Mouse (Mus musculus): ENCODE data around the gene Pkdrej. TPM values are rescaled to one million over a fixed set of nuclear protein-coding genes. Genes with fewer than 3 reads are reported as not detected.
"Not testable (repeated sequence)": the region's sequence is repeated elsewhere in the genome, so short reads cannot be mapped to it uniquely, and the experiment has no call there.

The Pkdrej gene
- polyA plus RNA-seq, 1 experiment from 2014 or later, result 0.03 TPM

- H3K36me3 ChIP-seq (ENCODE audit: control insufficient read depth, insufficient read depth, low read length), result no peaks in the 10 kb centered on the region
- no peaks in the 10 kb centered on the region for H3K27me3 ChIP-seq (ENCODE audit: control insufficient read depth, insufficient read depth, low read length)
- no peak overlapping the region for H3K9ac ChIP-seq (replicated peaks; ENCODE audit: low read depth, low read length)
- no peak overlapping the region for H3K27ac ChIP-seq (ENCODE audit: low read depth, low read length)
- no peaks in the 10 kb centered on the region for H3K9me3 ChIP-seq (ENCODE audit: control insufficient read depth, low read length)
- no peak overlapping the region for H3K4me3 ChIP-seq (ENCODE audit: low read depth, low read length)
- no peaks in the 10 kb centered on the region for H3K4me1 ChIP-seq (ENCODE audit: control insufficient read depth, insufficient read depth, low read length)
- ATAC-seq (ENCODE audit: low read depth), result no peak
- H3K4me2 ChIP-seq (ENCODE audit: low read depth, low read length), result no peak overlapping the region
- 92% methylated on average over 4 of the region's 4 CpGs for WGBS
Measured at GRCm38 (mm10) chr15:85783146-85783545, 38.4 kb downstream of the Pkdrej start.

DNA sequence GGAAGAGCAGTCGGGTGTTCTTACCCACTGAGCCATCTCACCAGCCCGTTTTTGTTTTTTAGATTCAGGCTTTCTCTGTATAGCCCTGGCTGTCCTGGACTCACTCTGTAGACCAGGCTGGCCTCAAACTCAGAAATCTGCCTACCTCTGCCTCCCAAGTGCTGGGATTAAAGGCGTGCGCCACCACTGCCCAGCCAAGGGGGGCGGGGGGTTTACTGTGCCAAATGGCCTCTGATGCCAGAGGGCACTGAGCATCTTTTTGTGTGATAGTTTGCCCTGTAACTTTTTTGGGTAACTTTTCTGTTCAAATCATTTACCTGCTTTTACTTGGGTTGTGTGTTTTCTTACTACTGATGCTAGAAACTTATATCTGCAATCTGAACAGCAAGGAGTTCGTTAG, 42.6 kb downstream of the Pkdrej start:
- H3K4me2 ChIP-seq (ENCODE audit: low read depth, low read length); H3K9ac ChIP-seq (replicated peaks; ENCODE audit: low read depth, low read length); H3K4me3 ChIP-seq (ENCODE audit: low read depth, low read length); H3K36me3 ChIP-seq (ENCODE audit: control insufficient read depth, insufficient read depth, low read length); H3K9me3 ChIP-seq (ENCODE audit: control insufficient read depth, low read length); H3K4me1 ChIP-seq (ENCODE audit: control insufficient read depth, insufficient read depth, low read length); H3K27me3 ChIP-seq (ENCODE audit: control insufficient read depth, insufficient read depth, low read length); ATAC-seq (ENCODE audit: low read depth); H3K27ac ChIP-seq (ENCODE audit: low read depth, low read length): not testable (repeated sequence)
- 92% methylated on average over 6 of the region's 6 CpGs for WGBS

DNA sequence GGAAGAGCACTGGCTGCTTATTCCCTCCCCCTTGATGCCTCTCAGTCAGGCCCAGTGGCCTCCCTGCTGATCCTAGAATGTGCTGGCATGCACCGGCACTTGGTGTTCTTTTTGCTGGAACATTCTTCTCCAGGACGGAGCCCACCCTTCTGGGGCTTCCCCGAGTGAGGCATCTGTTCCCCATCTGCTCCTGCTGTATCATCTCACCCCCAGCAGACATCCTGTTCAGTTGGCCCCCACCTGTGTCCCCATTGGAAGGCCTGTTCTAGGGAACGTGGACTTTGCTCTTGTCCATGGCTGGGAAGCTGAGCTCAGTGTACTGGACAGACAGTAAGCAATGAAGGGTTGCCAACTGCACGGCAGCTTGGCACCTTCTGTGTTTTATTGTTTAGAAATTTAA, 44.8 kb downstream of the Pkdrej start:
- whole genome bisulfite sequencing, result 84% methylated on average over 5 of the region's 5 CpGs
- no peak overlapping the region for H3K9ac ChIP-seq (replicated peaks; ENCODE audit: low read depth, low read length)
- no peaks in the 10 kb centered on the region for H3K27me3 ChIP-seq (ENCODE audit: control insufficient read depth, insufficient read depth, low read length)
- H3K4me1 ChIP-seq (ENCODE audit: control insufficient read depth, insufficient read depth, low read length), result no peaks in the 10 kb centered on the region
- ATAC-seq (ENCODE audit: low read depth), result no peak
- H3K4me2 ChIP-seq (ENCODE audit: low read depth, low read length), result no peak overlapping the region
- no peaks in the 10 kb centered on the region for H3K36me3 ChIP-seq (ENCODE audit: control insufficient read depth, insufficient read depth, low read length)
- no peaks in the 10 kb centered on the region for H3K9me3 ChIP-seq (ENCODE audit: control insufficient read depth, low read length)
- no peak overlapping the region for H3K27ac ChIP-seq (ENCODE audit: low read depth, low read length)
- no peak overlapping the region for H3K4me3 ChIP-seq (ENCODE audit: low read depth, low read length)

- Histone ChIP-seq H3K36me3 (ENCODE audit: control insufficient read depth, insufficient read depth, low read length) (no peaks in the 10 kb centered on the region), H3K27ac (ENCODE audit: low read depth, low read length) (no peak overlapping the region), H3K4me1 (ENCODE audit: control insufficient read depth, insufficient read depth, low read length) (no peaks in the 10 kb centered on the region), H3K4me2 (ENCODE audit: low read depth, low read length) (no peak overlapping the region), H3K9me3 (ENCODE audit: control insufficient read depth, low read length) (no peaks in the 10 kb centered on the region), H3K4me3 (ENCODE audit: low read depth, low read length) (no peak overlapping the region), H3K9ac (replicated peaks; ENCODE audit: low read depth, low read length) (no peak overlapping the region), H3K27me3 (ENCODE audit: control insufficient read depth, insufficient read depth, low read length) (no peaks in the 10 kb centered on the region)
- WGBS, result 81% methylated on average over 2 of the region's 2 CpGs
- ATAC-seq (ENCODE audit: low read depth), result no peak
Measured at GRCm38 (mm10) chr15:85776241-85776640, 45.3 kb downstream of the Pkdrej start.

DNA sequence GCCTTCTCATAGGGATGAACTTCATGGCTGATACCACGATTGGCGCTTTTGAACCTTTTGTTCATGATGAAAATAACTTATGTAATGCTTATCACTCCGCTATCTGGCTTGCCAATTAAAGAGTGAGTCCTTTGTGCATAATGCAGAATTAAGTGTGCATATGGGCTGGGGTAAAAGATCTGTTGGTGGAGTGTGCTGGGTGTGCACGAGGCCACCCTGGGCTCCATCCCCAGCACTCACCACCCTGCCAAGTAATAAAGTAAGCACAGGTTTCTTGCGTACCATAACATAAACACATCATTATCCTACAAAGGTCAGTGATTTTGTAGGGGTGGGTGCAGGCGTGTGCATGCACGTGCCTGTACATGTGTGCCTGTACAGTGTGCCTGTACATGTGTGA, 46.5 kb downstream of the Pkdrej start:
- Histone ChIP-seq H3K36me3 (ENCODE audit: control insufficient read depth, insufficient read depth, low read length) (no peaks in the 10 kb centered on the region), H3K27me3 (ENCODE audit: control insufficient read depth, insufficient read depth, low read length) (no peaks in the 10 kb centered on the region), H3K9ac (replicated peaks; ENCODE audit: low read depth, low read length) (no peak overlapping the region), H3K4me2 (ENCODE audit: low read depth, low read length) (no peak overlapping the region), H3K4me1 (ENCODE audit: control insufficient read depth, insufficient read depth, low read length) (no peaks in the 10 kb centered on the region), H3K4me3 (ENCODE audit: low read depth, low read length) (no peak overlapping the region), H3K27ac (ENCODE audit: low read depth, low read length) (no peak overlapping the region), H3K9me3 (ENCODE audit: control insufficient read depth, low read length) (no peaks in the 10 kb centered on the region)
- 87% methylated on average over 7 of the region's 7 CpGs for WGBS
- no peak for ATAC-seq (ENCODE audit: low read depth)

GRCm38 (mm10) chr15:85774419-85774818, 47.1 kb downstream of the Pkdrej start:
- no peaks in the 10 kb centered on the region for H3K36me3 ChIP-seq (ENCODE audit: control insufficient read depth, insufficient read depth, low read length)
- H3K9ac ChIP-seq (replicated peaks; ENCODE audit: low read depth, low read length), result no peak overlapping the region
- H3K27me3 ChIP-seq (ENCODE audit: control insufficient read depth, insufficient read depth, low read length), result no peaks in the 10 kb centered on the region
- H3K4me3 ChIP-seq (ENCODE audit: low read depth, low read length), result no peak overlapping the region
- no peak overlapping the region for H3K27ac ChIP-seq (ENCODE audit: low read depth, low read length)
- 93% methylated on average over 9 of the region's 9 CpGs for WGBS
- no peak for ATAC-seq (ENCODE audit: low read depth)
- no peaks in the 10 kb centered on the region for H3K4me1 ChIP-seq (ENCODE audit: control insufficient read depth, insufficient read depth, low read length)
- H3K9me3 ChIP-seq (ENCODE audit: control insufficient read depth, low read length), result no peaks in the 10 kb centered on the region
- H3K4me2 ChIP-seq (ENCODE audit: low read depth, low read length), result no peak overlapping the region

- 76% methylated on average over 11 of the region's 11 CpGs for WGBS
- no peaks in the 10 kb centered on the region for H3K36me3 ChIP-seq (ENCODE audit: control insufficient read depth, insufficient read depth, low read length)
- no peak overlapping the region for H3K9ac ChIP-seq (replicated peaks; ENCODE audit: low read depth, low read length)
- no peak overlapping the region for H3K4me3 ChIP-seq (ENCODE audit: low read depth, low read length)
- H3K4me2 ChIP-seq (ENCODE audit: low read depth, low read length), result no peak overlapping the region
- H3K4me1 ChIP-seq (ENCODE audit: control insufficient read depth, insufficient read depth, low read length), result no peaks in the 10 kb centered on the region
- ATAC-seq (ENCODE audit: low read depth), result no peak
- no peak overlapping the region for H3K27ac ChIP-seq (ENCODE audit: low read depth, low read length)
- no peaks in the 10 kb centered on the region for H3K27me3 ChIP-seq (ENCODE audit: control insufficient read depth, insufficient read depth, low read length)
- no peaks in the 10 kb centered on the region for H3K9me3 ChIP-seq (ENCODE audit: control insufficient read depth, low read length)
Measured at GRCm38 (mm10) chr15:85772146-85772740, 49.3 kb downstream of the Pkdrej start.

DNA sequence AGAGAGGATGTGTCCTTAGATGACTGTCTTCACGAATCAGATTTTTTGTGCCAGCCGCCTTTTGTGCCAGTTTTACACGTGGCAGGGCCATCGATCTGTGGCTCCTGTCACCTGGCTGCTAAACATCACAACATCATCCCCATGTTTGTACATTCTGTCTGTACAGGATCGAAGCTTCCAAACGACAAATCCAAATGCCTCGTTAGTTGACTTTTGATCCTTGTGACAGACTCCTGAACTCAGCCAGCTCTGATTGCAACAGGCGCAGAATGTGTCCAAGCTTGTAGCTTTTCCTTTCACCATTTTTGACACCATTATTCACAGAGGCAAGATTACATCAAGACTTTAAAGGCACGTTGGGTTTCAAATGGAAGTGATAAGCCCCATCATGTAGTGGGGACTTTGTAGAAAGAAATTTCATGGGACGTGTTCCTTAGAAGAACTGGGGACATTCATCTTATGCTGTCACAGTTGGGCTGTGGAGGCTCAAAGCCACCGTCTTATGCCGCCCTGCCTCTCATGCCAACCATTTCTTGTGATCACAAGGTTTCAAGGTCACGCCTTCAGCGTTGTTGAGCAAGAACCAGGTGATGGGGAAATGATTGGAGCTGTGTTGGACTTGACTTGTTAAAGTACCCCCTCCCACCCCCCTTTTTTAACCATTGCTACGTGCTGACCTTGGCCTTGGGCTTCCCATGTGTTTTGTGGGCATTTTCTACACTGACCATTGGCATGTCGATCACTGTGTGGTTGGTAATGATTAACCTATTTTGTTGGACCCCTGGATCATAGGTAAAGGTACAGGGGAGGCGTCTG, 50.0 kb downstream of the Pkdrej start:
- Histone ChIP-seq H3K36me3 (ENCODE audit: control insufficient read depth, insufficient read depth, low read length) (no peaks in the 10 kb centered on the region), H3K27me3 (ENCODE audit: control insufficient read depth, insufficient read depth, low read length) (no peaks in the 10 kb centered on the region), H3K4me3 (ENCODE audit: low read depth, low read length) (no peak overlapping the region), H3K4me1 (ENCODE audit: control insufficient read depth, insufficient read depth, low read length) (no peaks in the 10 kb centered on the region), H3K27ac (ENCODE audit: low read depth, low read length) (no peak overlapping the region), H3K9me3 (ENCODE audit: control insufficient read depth, low read length) (no peaks in the 10 kb centered on the region), H3K9ac (replicated peaks; ENCODE audit: low read depth, low read length) (no peak overlapping the region), H3K4me2 (ENCODE audit: low read depth, low read length) (no peak overlapping the region)
- no peak for ATAC-seq (ENCODE audit: low read depth)
- WGBS, result 83% methylated on average over 17 of the region's 17 CpGs

DNA sequence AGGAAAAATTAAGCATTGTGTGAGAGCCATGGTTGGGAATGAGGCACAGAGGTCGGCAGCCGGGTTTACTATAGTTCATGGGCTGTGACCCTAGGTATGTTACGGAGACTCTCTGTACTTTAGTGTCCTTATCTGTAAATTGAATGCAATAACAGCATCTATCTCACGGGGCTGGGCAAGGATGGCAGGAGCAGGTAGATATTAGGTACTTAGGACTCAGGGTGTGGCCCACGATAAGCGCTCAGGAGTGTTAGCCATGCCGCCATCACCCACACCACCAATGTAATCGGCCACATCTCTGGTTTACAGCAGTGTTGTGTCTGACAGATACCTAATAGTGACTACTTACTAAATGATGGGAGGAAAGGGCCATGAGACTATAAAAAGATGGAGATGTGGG, 52.5 kb downstream of the Pkdrej start:
- no peaks in the 10 kb centered on the region for H3K4me1 ChIP-seq (ENCODE audit: control insufficient read depth, insufficient read depth, low read length)
- H3K4me2 ChIP-seq (ENCODE audit: low read depth, low read length), result no peak overlapping the region
- H3K9ac ChIP-seq (replicated peaks; ENCODE audit: low read depth, low read length), result no peak overlapping the region
- no peak for ATAC-seq (ENCODE audit: low read depth)
- 96% methylated on average over 8 of the region's 8 CpGs for WGBS
- no peaks in the 10 kb centered on the region for H3K9me3 ChIP-seq (ENCODE audit: control insufficient read depth, low read length)
- H3K36me3 ChIP-seq (ENCODE audit: control insufficient read depth, insufficient read depth, low read length), result no peaks in the 10 kb centered on the region
- H3K4me3 ChIP-seq (ENCODE audit: low read depth, low read length), result no peak overlapping the region
- no peak overlapping the region for H3K27ac ChIP-seq (ENCODE audit: low read depth, low read length)
- no peaks in the 10 kb centered on the region for H3K27me3 ChIP-seq (ENCODE audit: control insufficient read depth, insufficient read depth, low read length)

All from neural tube, embryonic 14.5 days (tissue).